ENCODE assay signal across 9 mouse cellular contexts in genomic region chr17:46772038-46772403, GRCm38 (mm10). TPM values are rescaled to one million over a fixed set of nuclear protein-coding genes. Genes with fewer than 3 reads are reported as not detected.
DNase-seq lines count a peak whose midpoint lies in the region; ATAC-seq and TF ChIP-seq lines count a peak whose summit lies in the region.
"Had no signal": no experiment of that assay in that cellular context is flagged by ENCODE, and none has a peak within 500 bp of the region (broad histone marks: within the 10 kb centered on the region; RNA-seq: fewer than 3 reads in every experiment).

No protein-coding gene starts in this region.

- 0 out of 2 replicates have a peak, but pooled peaks cover 17% of the 10 kb centered on the region for H3K36me3 ChIP-seq in kidney, postnatal 0 days (ENCODE audit: insufficient read depth, low read length)
- H3K36me3 ChIP-seq in hindbrain, postnatal 0 days (ENCODE audit: insufficient read depth, low read length): peaks cover 22% of the 10 kb centered on the region
- peaks cover 12% of the 10 kb centered on the region for H3K36me3 ChIP-seq in midbrain, postnatal 0 days (ENCODE audit: insufficient read depth, low read length)

- no peak for ATAC-seq in kidney, postnatal 0 days (replicated peaks; ENCODE audit: low FRiP score, low read depth)
- peak; percentile 62 for ATAC-seq in hindbrain, postnatal 0 days
- peak; percentile 66 for ATAC-seq in midbrain, postnatal 0 days (ENCODE audit: low FRiP score)
- no peak for ATAC-seq in megakaryocyte progenitor cell, adult 5-6 weeks (replicated peaks; ENCODE audit: poor library complexity)

- TF ChIP-seq POLR2A in cortical plate, adult 2 months (IDR thresholded peaks at IDR 0.05; ENCODE audit: extremely low read depth, insufficient read depth, low read length): no peak

- WGBS in kidney, postnatal 0 days: 4% methylated on average over 5 of the region's 5 CpGs
- 6% methylated on average over 5 of the region's 5 CpGs for WGBS in hindbrain, postnatal 0 days
- 8% methylated on average over 5 of the region's 5 CpGs for WGBS in midbrain, postnatal 0 days

- H3K27ac ChIP-seq in kidney, postnatal 0 days: peak overlapping the region; percentile 86
- no peak overlapping the region for H3K27ac ChIP-seq in cortical plate, adult 2 months (ENCODE audit: insufficient read depth, low read length)
- peak overlapping the region; percentile 70 for H3K27ac ChIP-seq in hindbrain, postnatal 0 days
- peak overlapping the region; percentile 80 for H3K27ac ChIP-seq in midbrain, postnatal 0 days (ENCODE audit: low read depth, low read length)

- H3K4me1 ChIP-seq in kidney, postnatal 0 days (replicated peaks; ENCODE audit: insufficient read depth, low read length): no peaks in the 10 kb centered on the region
- H3K4me1 ChIP-seq in cortical plate, adult 2 months (ENCODE audit: control insufficient read depth, insufficient read depth, low read length): 0 out of 2 replicates have a peak, but pooled peaks cover 2% of the 10 kb centered on the region
- H3K4me1 ChIP-seq in hindbrain, postnatal 0 days (ENCODE audit: insufficient read depth, low read length): no peaks in the 10 kb centered on the region; the same call in 1 of the 2 replicates
- no peaks in the 10 kb centered on the region for H3K4me1 ChIP-seq in midbrain, postnatal 0 days (ENCODE audit: insufficient read depth, low read length)

- no peaks in the 10 kb centered on the region for H3K9me3 ChIP-seq in kidney, postnatal 0 days (replicated peaks; ENCODE audit: low read length)
- H3K9me3 ChIP-seq in hindbrain, postnatal 0 days (ENCODE audit: low read length): no peaks in the 10 kb centered on the region
- H3K9me3 ChIP-seq in midbrain, postnatal 0 days (ENCODE audit: low read length): no peaks in the 10 kb centered on the region

- H3K27me3 ChIP-seq in kidney, postnatal 0 days (ENCODE audit: insufficient read depth, low read length): no peaks in the 10 kb centered on the region
- H3K27me3 ChIP-seq in hindbrain, postnatal 0 days (ENCODE audit: insufficient read depth, low read length): no peaks in the 10 kb centered on the region
- no peaks in the 10 kb centered on the region for H3K27me3 ChIP-seq in midbrain, postnatal 0 days (ENCODE audit: insufficient read depth, low read length)

- no peak for DNase-seq in kidney, postnatal 0 days (ENCODE audit: low spot score)
- DNase-seq in kidney, postnatal 36 days: no peak
- DNase-seq in hindbrain, postnatal 0 days (ENCODE audit: low spot score): no peak
- no peak for DNase-seq in midbrain, postnatal 0 days (ENCODE audit: low spot score)
- no peak for DNase-seq in B cell, adult 2 months
- no peak for DNase-seq in testis, postnatal 10 days (ENCODE audit: low spot score)

- peak overlapping the region; percentile 85 for H3K4me3 ChIP-seq in kidney, postnatal 0 days (replicated peaks; ENCODE audit: low read depth, low read length)
- H3K4me3 ChIP-seq in cortical plate, adult 2 months (ENCODE audit: insufficient read depth, low read length): peak overlapping the region; percentile 85
- peak overlapping the region; percentile 67 for H3K4me3 ChIP-seq in hindbrain, postnatal 0 days (ENCODE audit: low read length)
- H3K4me3 ChIP-seq in midbrain, postnatal 0 days (ENCODE audit: low read depth, low read length): peak overlapping the region; percentile 80

- H3K9ac ChIP-seq in kidney, postnatal 0 days (ENCODE audit: low read depth, low read length): peak overlapping the region; percentile 73; the same call in 1 of the 2 replicates
- H3K9ac ChIP-seq in hindbrain, postnatal 0 days (replicated peaks; ENCODE audit: low read length): peak overlapping the region; percentile 68
- H3K9ac ChIP-seq in midbrain, postnatal 0 days (replicated peaks; ENCODE audit: low read length, poor library complexity, severe bottlenecking): peak overlapping the region; percentile 76

- peak overlapping the region; percentile 90 for H3K4me2 ChIP-seq in kidney, postnatal 0 days (ENCODE audit: low read length)
- H3K4me2 ChIP-seq in hindbrain, postnatal 0 days (ENCODE audit: low read depth, low read length): peak overlapping the region; percentile 98
- peak overlapping the region; percentile 93 for H3K4me2 ChIP-seq in midbrain, postnatal 0 days (ENCODE audit: low read depth, low read length, poor library complexity, severe bottlenecking)

- no peak for TF ChIP-seq CTCF in kidney, postnatal 0 days (IDR thresholded peaks at IDR 0.05; ENCODE audit: low read depth)
- no peak for TF ChIP-seq CTCF in cortical plate, adult 2 months (IDR thresholded peaks at IDR 0.05; ENCODE audit: extremely low read depth, insufficient read depth, low read length)
- TF ChIP-seq CTCF in hindbrain, postnatal 0 days (IDR thresholded peaks at IDR 0.05; ENCODE audit: low read depth): no peak
- no peak for TF ChIP-seq CTCF in midbrain, postnatal 0 days (IDR thresholded peaks at IDR 0.05)

RNA-seq across cellular contexts. Expression of gene 2310039H08Rik, which starts 0.4 kb away (rescaled TPM):
- 143 and 151 TPM in 2 replicates for polyA plus RNA-seq in kidney, postnatal 0 days (2015; fragmentation: Nextera tagmentation; extraction: Ambion mirVana)
- 18.6 and 20.5 TPM in 2 replicates for polyA plus RNA-seq in cortical plate, adult 2 months (2012; rRNA removed)
- total RNA-seq in hindbrain, postnatal 0 days (2014; rRNA removed): 44.9 and 46.4 TPM in 2 replicates
- polyA plus RNA-seq in hindbrain, postnatal 0 days (2015; fragmentation: Nextera tagmentation; extraction: Ambion mirVana): 64.7 TPM in 2 replicates
- 39.2 and 39.3 TPM in 2 replicates for total RNA-seq in midbrain, postnatal 0 days (2014; rRNA removed)
- 56.6 and 59.2 TPM in 2 replicates for polyA plus RNA-seq in midbrain, postnatal 0 days (2015; fragmentation: Nextera tagmentation; extraction: Ambion mirVana)
- 27.3 and 28.5 TPM in 2 replicates for total RNA-seq in megakaryocyte progenitor cell, adult 5-6 weeks (2015)
- 10.0 and 16.5 TPM in 2 replicates for total RNA-seq in megakaryocyte progenitor cell, adult 5-6 weeks (2017)

RNA-seq across cellular contexts. Expression of gene Ptcra, which starts 8.5 kb away (rescaled TPM):
- 0.12 and 0.14 TPM in 2 replicates for polyA plus RNA-seq in kidney, postnatal 0 days (2015; fragmentation: Nextera tagmentation; extraction: Ambion mirVana)
- polyA plus RNA-seq in cortical plate, adult 2 months (2012; rRNA removed): 0.50 and 0.68 TPM in 2 replicates
- total RNA-seq in hindbrain, postnatal 0 days (2014; rRNA removed): not detected in 2 replicates
- 0.11 and 0.42 TPM in 2 replicates for polyA plus RNA-seq in hindbrain, postnatal 0 days (2015; fragmentation: Nextera tagmentation; extraction: Ambion mirVana)
- total RNA-seq in midbrain, postnatal 0 days (2014; rRNA removed): not detected in 2 replicates
- 0.17 and 0.20 TPM in 2 replicates for polyA plus RNA-seq in midbrain, postnatal 0 days (2015; fragmentation: Nextera tagmentation; extraction: Ambion mirVana)
- total RNA-seq in megakaryocyte progenitor cell, adult 5-6 weeks (2015): 0.72 and 0.73 TPM in 2 replicates
- not detected in 2 replicates for total RNA-seq in megakaryocyte progenitor cell, adult 5-6 weeks (2017)
- polyA plus RNA-seq: large intestine, adult 2 months had no signal

RNA-seq across cellular contexts. Expression of gene Rpl7l1, which starts 10.5 kb away (rescaled TPM):
- 138 and 147 TPM in 2 replicates for polyA plus RNA-seq in kidney, postnatal 0 days (2015; fragmentation: Nextera tagmentation; extraction: Ambion mirVana)
- 43.6 and 48.0 TPM in 2 replicates for polyA plus RNA-seq in cortical plate, adult 2 months (2012; rRNA removed)
- total RNA-seq in hindbrain, postnatal 0 days (2014; rRNA removed): 39.4 and 39.8 TPM in 2 replicates
- 72.1 and 80.0 TPM in 2 replicates for polyA plus RNA-seq in hindbrain, postnatal 0 days (2015; fragmentation: Nextera tagmentation; extraction: Ambion mirVana)
- 42.3 and 43.2 TPM in 2 replicates for total RNA-seq in midbrain, postnatal 0 days (2014; rRNA removed)
- polyA plus RNA-seq in midbrain, postnatal 0 days (2015; fragmentation: Nextera tagmentation; extraction: Ambion mirVana): 67.6 and 69.7 TPM in 2 replicates
- total RNA-seq in megakaryocyte progenitor cell, adult 5-6 weeks (2015): 113 and 123 TPM in 2 replicates
- total RNA-seq in megakaryocyte progenitor cell, adult 5-6 weeks (2017): 142 and 179 TPM in 2 replicates

RNA-seq across cellular contexts. Expression of gene Cnpy3, which starts 20.0 kb away (rescaled TPM):
- 59.9 and 64.7 TPM in 2 replicates for polyA plus RNA-seq in kidney, postnatal 0 days (2015; fragmentation: Nextera tagmentation; extraction: Ambion mirVana)
- 93.6 and 95.9 TPM in 2 replicates for polyA plus RNA-seq in cortical plate, adult 2 months (2012; rRNA removed)
- 79.1 and 88.9 TPM in 2 replicates for total RNA-seq in hindbrain, postnatal 0 days (2014; rRNA removed)
- 70.9 and 72.4 TPM in 2 replicates for polyA plus RNA-seq in hindbrain, postnatal 0 days (2015; fragmentation: Nextera tagmentation; extraction: Ambion mirVana)
- 62.0 and 74.6 TPM in 2 replicates for total RNA-seq in midbrain, postnatal 0 days (2014; rRNA removed)
- 70.7 and 74.4 TPM in 2 replicates for polyA plus RNA-seq in midbrain, postnatal 0 days (2015; fragmentation: Nextera tagmentation; extraction: Ambion mirVana)
- 30.6 and 34.3 TPM in 2 replicates for total RNA-seq in megakaryocyte progenitor cell, adult 5-6 weeks (2015)
- 101 and 102 TPM in 2 replicates for total RNA-seq in megakaryocyte progenitor cell, adult 5-6 weeks (2017)

RNA-seq across cellular contexts. Expression of gene Gnmt, which starts 43.1 kb away (rescaled TPM):
- polyA plus RNA-seq in kidney, postnatal 0 days (2015; fragmentation: Nextera tagmentation; extraction: Ambion mirVana): 9.0 and 10.6 TPM in 2 replicates
- polyA plus RNA-seq in cortical plate, adult 2 months (2012; rRNA removed): 1.3 and 1.8 TPM in 2 replicates
- 0.25 and 1.2 TPM in 2 replicates for total RNA-seq in hindbrain, postnatal 0 days (2014; rRNA removed)
- polyA plus RNA-seq in hindbrain, postnatal 0 days (2015; fragmentation: Nextera tagmentation; extraction: Ambion mirVana): 5.6 and 6.4 TPM in 2 replicates
- 0.27 and 0.57 TPM in 2 replicates for total RNA-seq in midbrain, postnatal 0 days (2014; rRNA removed)
- 0.88 and 1.5 TPM in 2 replicates for polyA plus RNA-seq in midbrain, postnatal 0 days (2015; fragmentation: Nextera tagmentation; extraction: Ambion mirVana)
- not detected in 2 replicates for total RNA-seq in megakaryocyte progenitor cell, adult 5-6 weeks (2015)
- not detected in 2 replicates for total RNA-seq in megakaryocyte progenitor cell, adult 5-6 weeks (2017)

Comparison
In these comparisons a context has a peak if more than half of its experiments do, and no peak if none do; other contexts are left out.
1. ATAC-seq: peak in hindbrain, postnatal 0 days (single experiment) and midbrain, postnatal 0 days (single experiment); none in kidney, postnatal 0 days (single experiment) and megakaryocyte progenitor cell, adult 5-6 weeks (single experiment).
2. Peak in every context shown above with its lines, with median percentiles within 50 percentile points of each other: H3K4me2 ChIP-seq, H3K4me3 ChIP-seq and H3K9ac ChIP-seq.